Mouse (Mus musculus) adrenal gland, postnatal 0 days (tissue): ENCODE results near the gene Ccdc13. TPM values are rescaled to one million over a fixed set of nuclear protein-coding genes. Genes with fewer than 3 reads are reported as not detected.

Source experiments
- polyA plus RNA-seq: library from polyadenylated mRNA; unstranded; fragments of >200 nt; fragmentation: Nextera tagmentation; extraction: Ambion mirVana; gene quantifications from 2 replicates; pipeline ENCODE4 v1.2.1, GENCODE M21; 2015

Ccdc13 gene
- polyA plus RNA-seq, result 0.43 and 0.99 TPM in 2 replicates

GRCm38 (mm10) chr9:121838829-121839621, at the start of gene Ccdc13:
Gene Ccdc13 (minus strand): TSS chr9:121839461.

GRCm38 (mm10) chr9:121858153-121858488, 18.9 kb upstream of the Ccdc13 start, which contains the start of gene Higd1a:
Gene Higd1a (minus strand): TSS chr9:121858362.

GRCm38 (mm10) chr9:121791757-121792521, 47.3 kb downstream of the Ccdc13 start, which contains the start of gene Hhatl:
Gene Hhatl (minus strand): TSS chr9:121792507.

GRCm38 (mm10) chr9:121777484-121778065, 61.7 kb downstream of the Ccdc13 start, which contains the start of gene Klhl40:
Gene Klhl40 (plus strand): TSS chr9:121777607.

DNA sequence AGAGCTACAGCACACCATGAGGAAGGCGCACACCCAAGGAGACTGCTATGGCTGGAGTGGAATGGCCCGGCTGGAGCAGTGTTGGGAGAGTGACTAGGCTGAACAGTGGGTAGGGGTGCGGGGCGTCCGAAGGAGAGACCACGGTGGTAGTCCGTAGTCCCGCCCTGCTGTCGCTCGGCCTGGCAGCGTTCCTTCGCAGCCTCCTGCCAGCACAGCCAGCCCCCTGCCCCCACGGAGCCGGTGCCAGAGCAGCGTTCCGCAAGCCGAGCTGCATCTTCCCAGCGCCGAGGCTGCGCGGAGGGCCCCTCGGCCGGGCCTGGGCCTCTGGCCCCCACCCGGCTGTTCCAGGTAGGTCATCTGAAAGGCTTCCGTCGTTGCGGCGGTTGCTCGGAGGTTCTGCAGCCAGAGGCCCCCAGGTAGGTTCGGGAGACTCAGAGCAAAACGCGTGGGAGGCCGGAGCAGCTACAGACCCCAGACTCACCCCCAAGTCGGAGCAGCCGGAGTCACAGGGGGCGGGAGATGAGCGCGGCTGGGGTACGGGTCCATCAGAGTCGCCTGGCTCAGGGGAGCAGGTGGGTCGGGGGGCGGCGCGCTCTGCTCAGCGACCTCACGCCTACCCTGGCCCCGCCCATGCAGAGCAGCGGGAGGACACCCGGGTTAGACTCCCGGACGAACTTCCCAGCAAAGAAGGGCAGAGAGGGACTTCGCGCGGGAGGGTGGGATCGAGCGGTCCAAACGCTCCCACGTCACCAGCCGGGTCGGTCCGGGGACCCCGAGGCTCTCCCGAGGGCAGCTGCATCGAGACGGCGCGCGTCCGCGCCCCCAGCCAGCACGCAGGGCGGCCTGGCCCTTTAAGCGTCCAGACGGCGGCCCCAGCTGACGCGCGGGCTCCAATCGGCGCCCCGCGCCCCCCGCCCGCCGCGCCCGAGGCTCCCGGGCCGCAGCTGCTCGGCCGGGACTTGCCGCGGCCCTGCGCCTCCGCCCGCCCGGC, 79.9 kb downstream of the Ccdc13 start, which contains the start of gene Zfp651:
Gene Zfp651, plus strand, starts transcription at position 240 of the 991 bp plus-strand sequence.

Other genes with a start within 250 kb of the Ccdc13 start
- 0.33 TPM in 1 of 2 replicates, not detected in the other for gene Lyzl4, start 197.4 kb downstream of the Ccdc13 start, polyA plus RNA-seq
- gene Vipr1, start 196.7 kb downstream of the Ccdc13 start, polyA plus RNA-seq, result 0.06 and 0.22 TPM in 2 replicates
- gene Sec22c, start 134.0 kb downstream of the Ccdc13 start, polyA plus RNA-seq, result 4.9 and 5.5 TPM in 2 replicates
- gene Ss18l2, start 129.1 kb downstream of the Ccdc13 start, polyA plus RNA-seq, result 170 and 246 TPM in 2 replicates
- 23.0 and 29.5 TPM in 2 replicates for gene Nktr, start 120.3 kb downstream of the Ccdc13 start, polyA plus RNA-seq
- gene Zfp651, start 80.1 kb downstream of the Ccdc13 start, polyA plus RNA-seq, result 21.6 and 22.9 TPM in 2 replicates
- gene Klhl40, start 61.9 kb downstream of the Ccdc13 start, polyA plus RNA-seq, result 0.46 and 1.4 TPM in 2 replicates
- 0.22 and 0.43 TPM in 2 replicates for gene Hhatl, start 47.0 kb downstream of the Ccdc13 start, polyA plus RNA-seq
- 116 and 152 TPM in 2 replicates for gene Higd1a, start 18.9 kb upstream of the Ccdc13 start, polyA plus RNA-seq
- gene Ackr2, start 58.9 kb upstream of the Ccdc13 start, polyA plus RNA-seq, result 1.0 and 1.2 TPM in 2 replicates
- gene Cyp8b1, start 76.8 kb upstream of the Ccdc13 start, polyA plus RNA-seq, result 3.2 and 4.2 TPM in 2 replicates
- gene Fam198a, start 111.5 kb upstream of the Ccdc13 start, polyA plus RNA-seq, result 2.3 and 2.5 TPM in 2 replicates
- gene Pomgnt2, start 157.6 kb upstream of the Ccdc13 start, polyA plus RNA-seq, result 14.9 and 17.6 TPM in 2 replicates